Mouse (Mus musculus) adrenal gland, postnatal 25 days (tissue): ENCODE measurements around the gene Eif4g3. TPM values are rescaled to one million over a fixed set of nuclear protein-coding genes. Genes with fewer than 3 reads are reported as not detected.

Experiments
- DNase-seq: peaks from one replicate; pipeline ENCODE4 v3.0.0; 2021; ENCODE audit warnings: mixed read lengths
- microRNA-seq, 2 experiments: library from miRNA; unstranded; fragments of <30 nt; microRNA quantifications; one replicate each; pipeline ENCODE4 v1.2.0; 2021
- total RNA-seq: library from RNA; stranded (reverse); gene quantifications from 2 replicates; pipeline ENCODE4 v1.2.3, GENCODE M21; 2021

The Eif4g3 gene
- total RNA-seq, 1 experiment from 2014 or later = 153 TPM

- no peak for DNase-seq
These were observed 227.9 kb downstream of the Eif4g3 start for GRCm38 (mm10) chr4:138220761-138221160.

GRCm38 (mm10) chr4:138221406-138221805 is 228.6 kb downstream of the Eif4g3 start:
- no peak for DNase-seq

GRCm38 (mm10) chr4:138222396-138222795 is 229.6 kb downstream of the Eif4g3 start:
- DNase-seq = no peak

- no peak for DNase-seq
These were observed 230.8 kb downstream of the Eif4g3 start for GRCm38 (mm10) chr4:138223623-138224022.

GRCm38 (mm10) chr4:138246756-138247665 is 254.2 kb downstream of the Eif4g3 start:
- no peak for DNase-seq

- peak; percentile 86 for DNase-seq
These were observed 257.5 kb downstream of the Eif4g3 start, which contains the start of the genes Sh2d5 and Kif17 for GRCm38 (mm10) chr4:138250088-138250960. TSS of gene Sh2d5 (plus strand) at chr4:138250403. TSS of gene Kif17 (plus strand) at chr4:138250435.

GRCm38 (mm10) chr4:138251819-138252218 is 259.0 kb downstream of the Eif4g3 start:
- DNase-seq = no peak

GRCm38 (mm10) chr4:138252231-138252630 is 259.4 kb downstream of the Eif4g3 start:
- no peak for DNase-seq

- DNase-seq = no peak
These were observed 264.4 kb downstream of the Eif4g3 start for GRCm38 (mm10) chr4:138257116-138257687.

Small RNA genes lying within 50 kb of the gene (microRNA-seq; reads per million reads assigned to microRNA genes)
- 0 reads per million in 2 experiments for gene Mir6399

Other genes starting within 250 kb of the Eif4g3 start
- 4.6 and 6.1 TPM in 2 replicates for gene Alpl, start 196.6 kb upstream of the Eif4g3 start, total RNA-seq
- gene Ece1, start 130.8 kb upstream of the Eif4g3 start, total RNA-seq = 264 and 285 TPM in 2 replicates
- gene Hp1bp3, start 223.3 kb downstream of the Eif4g3 start, total RNA-seq = 214 and 265 TPM in 2 replicates